Comparison of ENCODE assay signal across 8 mouse cellular contexts in the genomic region with DNA sequence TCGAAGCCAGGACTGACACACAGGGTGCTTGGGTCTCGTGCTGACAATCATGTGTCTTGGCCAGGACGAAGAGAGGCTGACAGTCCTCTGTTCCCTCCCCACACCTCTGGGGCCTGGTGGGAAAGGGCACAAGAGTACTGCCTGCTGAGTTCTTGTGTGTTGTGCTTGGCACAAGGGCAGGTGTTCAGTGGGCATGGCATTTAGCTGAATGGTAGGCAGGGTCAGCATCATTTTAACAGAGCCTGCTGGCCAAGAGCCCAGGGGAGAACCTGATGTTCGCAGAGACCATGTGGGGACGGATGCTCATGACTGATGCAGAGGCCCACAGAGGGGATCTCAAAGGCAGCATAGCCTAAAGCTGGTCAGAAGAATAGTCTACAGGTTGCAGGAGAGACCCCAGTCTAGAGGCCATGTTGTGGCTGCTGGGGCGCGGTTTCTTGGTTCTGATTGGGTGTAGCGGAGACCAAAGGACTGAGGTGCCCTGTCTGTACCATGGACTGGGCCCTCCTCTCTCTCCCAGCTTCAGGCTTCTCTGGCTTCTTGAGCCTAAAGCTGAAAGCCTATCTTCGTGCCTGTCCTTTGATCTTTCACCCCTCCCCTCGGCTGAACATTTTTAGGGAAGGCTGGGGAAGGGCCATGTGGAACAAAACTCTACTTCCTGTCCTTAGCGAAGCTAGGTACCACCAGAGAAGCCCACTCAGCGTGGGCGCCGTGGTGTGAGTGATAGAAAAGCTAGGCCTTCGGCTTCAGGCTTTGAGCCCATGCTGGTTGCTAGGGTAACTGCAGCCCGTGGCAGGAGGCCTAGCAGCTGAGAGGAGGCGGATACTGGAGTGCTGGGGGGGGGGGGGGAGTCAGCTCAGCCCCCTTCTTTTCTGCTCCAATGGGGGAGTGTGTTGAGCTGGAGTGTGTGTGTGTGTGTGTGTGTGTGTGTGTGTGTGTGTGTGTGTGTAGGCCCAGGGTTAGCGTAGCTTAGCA.
A peak's percentile ranks its signal among the peaks of the same experiment; 100 is the strongest.
DNase-seq lines count a peak whose midpoint lies in the region; ATAC-seq and TF ChIP-seq lines count a peak whose summit lies in the region.

No protein-coding gene starts in this region.

- no peak for TF ChIP-seq CTCF in lung, postnatal 0 days (IDR thresholded peaks at IDR 0.05)

- peak; percentile 41 for DNase-seq in lung, postnatal 0 days (ENCODE audit: low spot score)
- no peak for DNase-seq in lung, postnatal 25 days (ENCODE audit: low spot score)
- DNase-seq in hindbrain, embryonic 14.5 days (ENCODE audit: low spot score): peak; percentile 74
- DNase-seq in left cerebral cortex, postnatal 14 days (ENCODE audit: low spot score in 2 of 2): peak; percentile 88 to 93
- DNase-seq in retina, postnatal 1 day: peak; percentile 90
- DNase-seq in natural killer cell, adult 2 months (ENCODE audit: low spot score in 2 of 2): no peak
- DNase-seq in gastrocnemius, postnatal 25 days: no peak

- no peak overlapping the region for H3K9ac ChIP-seq in lung, postnatal 0 days (replicated peaks; ENCODE audit: low read depth)
- no peak overlapping the region for H3K9ac ChIP-seq in embryonic facial prominence, embryonic 15.5 days
- H3K9ac ChIP-seq in hindbrain, embryonic 14.5 days: no peak overlapping the region

- no peaks in the 10 kb centered on the region for H3K27me3 ChIP-seq in lung, postnatal 0 days (replicated peaks; ENCODE audit: insufficient read depth, low read length)
- H3K27me3 ChIP-seq in embryonic facial prominence, embryonic 15.5 days: no peaks in the 10 kb centered on the region
- H3K27me3 ChIP-seq in hindbrain, embryonic 14.5 days (ENCODE audit: control insufficient read depth, insufficient read depth, low read length): no peaks in the 10 kb centered on the region

- H3K4me3 ChIP-seq in lung, postnatal 0 days (ENCODE audit: low read depth, low read length): no peak overlapping the region
- no peak overlapping the region for H3K4me3 ChIP-seq in embryonic facial prominence, embryonic 15.5 days (replicated peaks)
- H3K4me3 ChIP-seq in hindbrain, embryonic 14.5 days (replicated peaks; ENCODE audit: low read length): no peak overlapping the region

- peaks cover 21% of the 10 kb centered on the region for H3K4me1 ChIP-seq in lung, postnatal 0 days (ENCODE audit: insufficient read depth, low read depth, low read length)
- H3K4me1 ChIP-seq in embryonic facial prominence, embryonic 15.5 days: peaks cover 42% of the 10 kb centered on the region
- peaks cover 31% of the 10 kb centered on the region for H3K4me1 ChIP-seq in hindbrain, embryonic 14.5 days (replicated peaks; ENCODE audit: control insufficient read depth, insufficient read depth, low read length)

- peak; percentile 62 for ATAC-seq in lung, postnatal 0 days
- peak; percentile 44; the same call in 1 of the 2 replicates for ATAC-seq in embryonic facial prominence, embryonic 15.5 days (ENCODE audit: insufficient number of reproducible peaks, low FRiP score, low TSS enrichment, low read depth)
- peak; percentile 79 for ATAC-seq in hindbrain, embryonic 14.5 days (ENCODE audit: low FRiP score)

- no peaks in the 10 kb centered on the region for H3K36me3 ChIP-seq in lung, postnatal 0 days (ENCODE audit: insufficient read depth, low read length)
- no peaks in the 10 kb centered on the region for H3K36me3 ChIP-seq in embryonic facial prominence, embryonic 15.5 days
- H3K36me3 ChIP-seq in hindbrain, embryonic 14.5 days (replicated peaks; ENCODE audit: control insufficient read depth, insufficient read depth): no peaks in the 10 kb centered on the region

- intact Hi-C loops in left cerebral cortex, postnatal 14 days (cut with DNase I): no loop called here

- 58% methylated on average over 17 of the region's 18 CpGs for WGBS in lung, postnatal 0 days
- 43% methylated on average over 18 of the region's 18 CpGs for WGBS in embryonic facial prominence, embryonic 15.5 days
- WGBS in hindbrain, embryonic 14.5 days: 34% methylated on average over 17 of the region's 18 CpGs

- H3K9me3 ChIP-seq in lung, postnatal 0 days (ENCODE audit: low read length): no peaks in the 10 kb centered on the region
- no peaks in the 10 kb centered on the region for H3K9me3 ChIP-seq in embryonic facial prominence, embryonic 15.5 days (replicated peaks)
- peaks cover 2% of the 10 kb centered on the region; the same call in 1 of the 2 replicates for H3K9me3 ChIP-seq in hindbrain, embryonic 14.5 days (ENCODE audit: control insufficient read depth, low read length)

- 0 out of 2 replicates have a peak overlapping the region, but pooled peaks have one; percentile 21 for H3K27ac ChIP-seq in lung, postnatal 0 days (ENCODE audit: low read length)
- H3K27ac ChIP-seq in embryonic facial prominence, embryonic 15.5 days (replicated peaks): peak overlapping the region; percentile 75; the same call in 1 of the 2 replicates
- H3K27ac ChIP-seq in hindbrain, embryonic 14.5 days: peak overlapping the region; percentile 66

- H3K4me2 ChIP-seq in lung, postnatal 0 days (replicated peaks; ENCODE audit: low read depth, low read length): no peak overlapping the region
- H3K4me2 ChIP-seq in embryonic facial prominence, embryonic 15.5 days (replicated peaks): no peak overlapping the region
- H3K4me2 ChIP-seq in hindbrain, embryonic 14.5 days (replicated peaks): no peak overlapping the region

- TF ChIP-seq EP300 in lung, postnatal 0 days (IDR thresholded peaks at IDR 0.05): no peak

Comparison
In these comparisons a context has a peak if more than half of its experiments do, and no peak if none do; other contexts are left out.
1. DNase-seq: peak in lung, postnatal 0 days (single experiment), hindbrain, embryonic 14.5 days (single experiment), left cerebral cortex, postnatal 14 days (2 of 2) and retina, postnatal 1 day (single experiment); none in lung, postnatal 25 days (single experiment), natural killer cell, adult 2 months (0 of 2) and gastrocnemius, postnatal 25 days (single experiment).
2. H3K27ac ChIP-seq: peak in every context shown above with its lines; median percentile 75 in embryonic facial prominence, embryonic 15.5 days; 66 in hindbrain, embryonic 14.5 days; 21 in lung, postnatal 0 days.
3. Peak in every context shown above with its lines, with median percentiles within 50 percentile points of each other: ATAC-seq.